Mouse (Mus musculus) limb, embryonic 14.5 days (tissue): ENCODE measurements at regions not wholly inside any gene's neighbourhood (a gene's known extent, or its start where the extent isn't known, plus 50 kb on each side); places are given as distances from the start of the nearest gene placed in this dataset.

Source experiments
- ATAC-seq: fragments of 200-750 bp; cut with Nextera tagmentation; 2 replicates; pipeline ENCODE4 v1.8.0; 2017; ENCODE audit warnings: low read depth, moderate number of reproducible peaks, moderate TSS enrichment; ENCODE audit not compliant: low FRiP score
- DNase-seq: peaks from one replicate; pipeline ENCODE4 v3.0.0-alpha.2; 2015; ENCODE audit warnings: low spot score
- H3K27ac ChIP-seq: fragments of 300-500 bp; sonication (generic); replicated peaks from 2 replicates; pipeline ENCODE4 v1.5.1; 2014; ENCODE audit warnings: low read depth, mild to moderate bottlenecking, low read length, moderate library complexity, mixed read lengths
- H3K27me3 ChIP-seq: fragments of 300-500 bp; sonication (generic); 2 replicates; pipeline ENCODE4 v1.6.1; 2014; ENCODE audit warnings: low read length, mixed read lengths; ENCODE audit not compliant: control insufficient read depth, insufficient read depth
- H3K36me3 ChIP-seq: fragments of 300-500 bp; sonication (generic); 2 replicates; pipeline ENCODE4 v1.6.1; 2014; ENCODE audit warnings: mild to moderate bottlenecking, low read length, moderate library complexity, mixed read lengths; ENCODE audit not compliant: control insufficient read depth, insufficient read depth
- H3K4me1 ChIP-seq: fragments of 300-500 bp; sonication (generic); 2 replicates; pipeline ENCODE4 v1.6.1; 2014; ENCODE audit warnings: antibody characterized with exemption, low read length, mixed read lengths; ENCODE audit not compliant: control insufficient read depth, insufficient read depth
- H3K4me2 ChIP-seq: fragments of 300-500 bp; sonication (generic); replicated peaks from 2 replicates; pipeline ENCODE4 v1.6.1; 2014; ENCODE audit warnings: low read depth, mild to moderate bottlenecking, low read length, moderate library complexity; ENCODE audit not compliant: severe bottlenecking
- H3K4me3 ChIP-seq: fragments of 300-500 bp; sonication (generic); replicated peaks from 2 replicates; pipeline ENCODE4 v1.5.1; 2014; ENCODE audit warnings: low read length
- H3K9ac ChIP-seq: fragments of 300-500 bp; sonication (generic); 2 replicates; pipeline ENCODE4 v1.6.1; 2014; ENCODE audit warnings: mild to moderate bottlenecking, low read depth, low read length, moderate library complexity; ENCODE audit not compliant: severe bottlenecking
- H3K9me3 ChIP-seq: fragments of 300-500 bp; sonication (generic); 2 replicates; pipeline ENCODE4 v1.6.1; 2016; ENCODE audit warnings: low read length; ENCODE audit not compliant: control insufficient read depth
- POLR2A ChIP-seq: fragments of 200-500 bp; IDR thresholded peaks from 2 replicates; pipeline ENCODE4 v1.8.0; 2012; ENCODE audit warnings: inconsistent platforms, mild to moderate bottlenecking, moderate library complexity, borderline replicate concordance; ENCODE audit not compliant: insufficient read depth, insufficient read length; ENCODE audit errors: extremely low read depth
- WGBS: fragments of 180-500 bp; shearing (Covaris S2); extraction: QIAGEN DNeasy Blood & Tissue Kit; methylation state at CpG from one replicate; pipeline ENCODE4 v1.1.7; 2014; 5-methylcytosine and 5-hydroxymethylcytosine counted together

- H3K9me3 ChIP-seq = no peaks in the 10 kb centered on the region
- DNase-seq = no peak
- TF ChIP-seq POLR2A = no peak
- H3K9ac ChIP-seq = no peak overlapping the region
- no peak overlapping the region for H3K27ac ChIP-seq
- WGBS = 81% methylated on average over 7 of the region's 7 CpGs
- no peaks in the 10 kb centered on the region for H3K27me3 ChIP-seq
- no peak for ATAC-seq
- H3K36me3 ChIP-seq = no peaks in the 10 kb centered on the region
- H3K4me1 ChIP-seq = no peaks in the 10 kb centered on the region
- H3K4me2 ChIP-seq = no peak overlapping the region
- H3K4me3 ChIP-seq = no peak overlapping the region
These were observed 86.9 kb upstream of the Jarid2 start for GRCm38 (mm10) chr13:44642361-44642760.

GRCm38 (mm10) chr13:44650052-44650451 lies 79.2 kb upstream of the Jarid2 start:
- no peak for TF ChIP-seq POLR2A
- 17% methylated on average over 13 of the region's 13 CpGs for WGBS
- no peak overlapping the region for H3K4me2 ChIP-seq

GRCm38 (mm10) chr13:44651259-44652238 lies 77.7 kb upstream of the Jarid2 start:
- Histone ChIP-seq H3K27ac (no peak overlapping the region), H3K9me3 (no peaks in the 10 kb centered on the region), H3K4me3 (no peak overlapping the region), H3K36me3 (no peaks in the 10 kb centered on the region), H3K27me3 (no peaks in the 10 kb centered on the region), H3K4me1 (no peaks in the 10 kb centered on the region), H3K4me2 (no peak overlapping the region), H3K9ac (no peak overlapping the region)
- WGBS = 29% methylated on average over 22 of the region's 22 CpGs
- ATAC-seq = no peak
- TF ChIP-seq POLR2A = no peak
- DNase-seq = no peak

More at GRCm38 (mm10) chr13:44650052-44650451, 79.2 kb upstream of the Jarid2 start:
- Histone ChIP-seq H3K36me3 (no peaks in the 10 kb centered on the region), H3K27me3 (no peaks in the 10 kb centered on the region), H3K9ac (no peak overlapping the region), H3K9me3 (no peaks in the 10 kb centered on the region), H3K27ac (no peak overlapping the region), H3K4me1 (no peaks in the 10 kb centered on the region), H3K4me3 (no peak overlapping the region)
- DNase-seq (no peak), ATAC-seq (no peak)

GRCm38 (mm10) chr13:44657905-44658414 lies 71.3 kb upstream of the Jarid2 start:
- WGBS = 30% methylated on average over 10 of the region's 10 CpGs
- no peak overlapping the region for H3K4me3 ChIP-seq
- H3K9me3 ChIP-seq = no peaks in the 10 kb centered on the region
- H3K27me3 ChIP-seq = no peaks in the 10 kb centered on the region
- no peak overlapping the region for H3K27ac ChIP-seq
- no peaks in the 10 kb centered on the region for H3K36me3 ChIP-seq
- ATAC-seq (no peak), DNase-seq (no peak)
- H3K4me1 ChIP-seq = peaks cover 4% of the 10 kb centered on the region; the same call in 1 of the 2 replicates
- TF ChIP-seq POLR2A = no peak
- no peak overlapping the region for H3K4me2 ChIP-seq
- H3K9ac ChIP-seq = no peak overlapping the region

- 38% methylated on average over 6 of the region's 6 CpGs for WGBS
- H3K4me2 ChIP-seq = no peak overlapping the region
- no peak for TF ChIP-seq POLR2A
- ATAC-seq (no peak), DNase-seq (no peak)
- H3K9me3 ChIP-seq = no peaks in the 10 kb centered on the region
- no peaks in the 10 kb centered on the region for H3K36me3 ChIP-seq
- no peak overlapping the region for H3K27ac ChIP-seq
- H3K4me1 ChIP-seq = peaks cover 4% of the 10 kb centered on the region; the same call in 1 of the 2 replicates
- no peak overlapping the region for H3K4me3 ChIP-seq
- H3K27me3 ChIP-seq = no peaks in the 10 kb centered on the region
- no peak overlapping the region for H3K9ac ChIP-seq
These were observed 69.4 kb upstream of the Jarid2 start for GRCm38 (mm10) chr13:44659861-44660260.
